Mouse (Mus musculus) lung, embryonic 16.5 days (tissue): ENCODE results near the gene Gucy1a1. TPM values are rescaled to one million over a fixed set of nuclear protein-coding genes. Genes with fewer than 3 reads are reported as not detected.
A peak's percentile ranks its signal among the peaks of the same experiment; 100 is the strongest.

Experiments
- ATAC-seq: fragments of 200-750 bp; cut with Nextera tagmentation; 2 replicates; pipeline ENCODE4 v1.8.0; 2017; ENCODE audit warnings: low read depth, mild to moderate bottlenecking, moderate library complexity
- H3K27ac ChIP-seq: fragments of 300-500 bp; sonication (generic); 2 replicates; pipeline ENCODE4 v1.5.1; 2014; ENCODE audit warnings: mild to moderate bottlenecking, control low read depth, low read length
- H3K27me3 ChIP-seq: fragments of 300-500 bp; sonication (generic); 2 replicates; pipeline ENCODE4 v1.6.1; 2014; ENCODE audit warnings: low read depth, low read length, mixed read lengths; ENCODE audit not compliant: control insufficient read depth, insufficient read depth
- H3K36me3 ChIP-seq: fragments of 300-500 bp; sonication (generic); 2 replicates; pipeline ENCODE4 v1.6.1; 2014; ENCODE audit warnings: low read length; ENCODE audit not compliant: control insufficient read depth, insufficient read depth
- H3K4me1 ChIP-seq: fragments of 300-500 bp; sonication (generic); replicated peaks from 2 replicates; pipeline ENCODE4 v1.6.1; 2014; ENCODE audit warnings: low read length, mixed read lengths; ENCODE audit not compliant: control insufficient read depth, insufficient read depth
- H3K4me2 ChIP-seq: fragments of 300-500 bp; sonication (generic); 2 replicates; pipeline ENCODE4 v1.6.1; 2014; ENCODE audit warnings: low read depth, low read length, control low read depth
- H3K4me3 ChIP-seq: fragments of 300-500 bp; sonication (generic); 2 replicates; pipeline ENCODE4 v1.5.1; 2014; ENCODE audit warnings: mild to moderate bottlenecking, low read length, control low read depth
- H3K9ac ChIP-seq: fragments of 300-500 bp; sonication (generic); 2 replicates; pipeline ENCODE4 v1.6.1; 2014; ENCODE audit warnings: low read length, control low read depth
- H3K9me3 ChIP-seq: fragments of 300-500 bp; sonication (generic); 2 replicates; pipeline ENCODE4 v1.6.1; 2016; ENCODE audit warnings: low read length; ENCODE audit not compliant: control insufficient read depth
- WGBS: fragments of 180-500 bp; shearing (Covaris S2); extraction: QIAGEN DNeasy Blood & Tissue Kit; methylation state at CpG from one replicate; pipeline ENCODE4 v1.1.7; 2014; 5-methylcytosine and 5-hydroxymethylcytosine counted together
- polyA plus RNA-seq: library from polyadenylated mRNA; unstranded; fragments of >200 nt; fragmentation: Nextera tagmentation; extraction: Ambion mirVana; gene quantifications from 2 replicates; pipeline ENCODE4 v1.2.1, GENCODE M21; 2015

The Gucy1a1 gene
- polyA plus RNA-seq, 1 experiment from 2014 or later, result 110 TPM

GRCm38 (mm10) chr3:82057201-82057600, 88.4 kb downstream of the Gucy1a1 start:
- H3K27ac ChIP-seq, result peak overlapping the region; percentile 63
- peaks cover 33% of the 10 kb centered on the region for H3K4me1 ChIP-seq
- no peak overlapping the region for H3K4me3 ChIP-seq
- no peak overlapping the region for H3K4me2 ChIP-seq
- no peaks in the 10 kb centered on the region for H3K9me3 ChIP-seq
- no peak overlapping the region for H3K9ac ChIP-seq
- WGBS, result 3% methylated on average over 5 of the region's 5 CpGs
- ATAC-seq, result peak; percentile 97
- no peaks in the 10 kb centered on the region for H3K36me3 ChIP-seq
- no peaks in the 10 kb centered on the region for H3K27me3 ChIP-seq

- peak overlapping the region; percentile 74 for H3K27ac ChIP-seq
- peak overlapping the region; percentile 8; the same call in 1 of the 2 replicates for H3K9ac ChIP-seq
- no peaks in the 10 kb centered on the region for H3K9me3 ChIP-seq
- no peak overlapping the region for H3K4me3 ChIP-seq
- 17% methylated on average over 5 of the region's 5 CpGs for WGBS
- H3K27me3 ChIP-seq, result no peaks in the 10 kb centered on the region
- peak overlapping the region; percentile 11; the same call in 1 of the 2 replicates for H3K4me2 ChIP-seq
- ATAC-seq, result 0 out of 2 replicates have a peak, but pooled peaks have one; percentile 27
- H3K36me3 ChIP-seq, result no peaks in the 10 kb centered on the region
- peaks cover 36% of the 10 kb centered on the region for H3K4me1 ChIP-seq
Measured at GRCm38 (mm10) chr3:82054283-82054974, 91.2 kb downstream of the Gucy1a1 start.

DNA sequence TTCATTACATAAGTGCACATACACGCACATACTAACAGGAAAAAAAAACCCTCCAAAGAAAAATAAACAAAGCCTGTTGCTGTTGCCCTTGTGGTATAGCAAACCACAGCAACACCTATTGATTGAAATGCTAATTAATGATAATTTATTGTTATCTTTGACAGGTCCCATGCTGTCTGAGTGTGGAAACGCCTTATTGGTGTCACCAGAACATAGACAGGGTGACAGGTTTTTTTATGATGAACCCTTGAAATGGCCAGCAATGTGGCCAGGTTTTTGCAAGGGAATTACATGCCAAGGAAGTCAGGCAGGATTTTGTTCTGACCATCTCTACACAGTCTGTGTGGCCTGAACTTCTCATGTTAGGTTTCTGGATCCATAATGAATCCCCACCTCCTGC, 93.6 kb downstream of the Gucy1a1 start:
- no peaks in the 10 kb centered on the region for H3K36me3 ChIP-seq
- no peak overlapping the region for H3K4me3 ChIP-seq
- no peaks in the 10 kb centered on the region for H3K9me3 ChIP-seq
- no peak overlapping the region for H3K4me2 ChIP-seq
- no peak for ATAC-seq
- no peak overlapping the region for H3K9ac ChIP-seq
- 41% methylated on average over 2 of the region's 2 CpGs for WGBS
- H3K27ac ChIP-seq, result peak overlapping the region; percentile 66
- peaks cover 44% of the 10 kb centered on the region for H3K4me1 ChIP-seq
- H3K27me3 ChIP-seq, result no peaks in the 10 kb centered on the region

- Histone ChIP-seq H3K36me3 (no peaks in the 10 kb centered on the region), H3K9me3 (no peaks in the 10 kb centered on the region), H3K9ac (no peak overlapping the region), H3K27ac (peak overlapping the region; percentile 66), H3K4me1 (peaks cover 44% of the 10 kb centered on the region), H3K4me2 (no peak overlapping the region), H3K4me3 (no peak overlapping the region), H3K27me3 (no peaks in the 10 kb centered on the region)
- ATAC-seq, result peak; percentile 75
Measured at GRCm38 (mm10) chr3:82051468-82051867, 94.1 kb downstream of the Gucy1a1 start.

DNA sequence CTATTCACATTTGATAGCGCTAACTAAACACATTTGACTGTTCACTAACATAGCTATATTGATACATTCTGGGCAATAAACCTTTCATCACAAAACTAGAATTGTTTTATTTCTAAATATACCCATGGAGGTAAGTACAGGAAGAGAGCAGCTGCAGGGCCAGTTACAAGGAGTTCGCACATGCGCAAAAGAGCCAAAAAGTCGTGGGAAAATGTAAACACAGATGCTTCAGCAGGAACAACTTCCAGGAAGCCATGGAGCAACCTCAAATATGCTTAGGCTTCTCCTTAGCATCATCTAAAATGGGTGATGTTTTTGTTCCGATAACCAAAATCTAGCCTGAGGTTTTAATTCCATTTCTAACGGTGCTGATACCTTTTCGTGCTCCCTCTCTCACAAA, 96.9 kb downstream of the Gucy1a1 start:
- no peaks in the 10 kb centered on the region for H3K9me3 ChIP-seq
- H3K9ac ChIP-seq, result no peak overlapping the region
- H3K4me1 ChIP-seq, result peaks cover 44% of the 10 kb centered on the region
- peak overlapping the region; percentile 63 for H3K27ac ChIP-seq
- WGBS, result 27% methylated on average over 7 of the region's 7 CpGs
- no peak overlapping the region for H3K4me3 ChIP-seq
- peak overlapping the region; percentile 39 for H3K4me2 ChIP-seq
- H3K27me3 ChIP-seq, result no peaks in the 10 kb centered on the region
- no peaks in the 10 kb centered on the region for H3K36me3 ChIP-seq
- ATAC-seq, result no peak

DNA sequence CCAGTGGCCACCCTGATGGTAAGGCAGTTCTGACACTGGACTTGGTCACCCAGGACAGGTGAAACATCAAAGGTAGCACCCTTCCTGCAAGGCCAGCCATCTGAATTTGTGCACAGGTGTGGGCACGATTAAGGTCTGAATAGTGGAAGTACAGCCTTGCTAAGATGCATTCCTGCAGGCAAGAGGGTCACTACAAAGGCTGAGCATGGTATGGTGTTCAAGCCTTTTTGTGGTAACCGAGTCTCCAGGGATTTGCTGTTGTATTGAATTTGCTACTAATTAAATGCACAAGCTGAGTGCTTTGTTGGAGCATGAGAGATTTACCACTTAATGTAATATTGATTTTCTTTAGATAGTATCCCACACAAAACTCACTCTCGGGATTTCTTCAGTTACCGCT, 97.5 kb downstream of the Gucy1a1 start:
- Histone ChIP-seq H3K4me2 (no peak overlapping the region), H3K27ac (no peak overlapping the region), H3K9ac (no peak overlapping the region), H3K4me3 (no peak overlapping the region), H3K36me3 (no peaks in the 10 kb centered on the region), H3K4me1 (peaks cover 48% of the 10 kb centered on the region), H3K9me3 (no peaks in the 10 kb centered on the region), H3K27me3 (no peaks in the 10 kb centered on the region)
- no peak for ATAC-seq
- WGBS, result 75% methylated on average over 4 of the region's 4 CpGs

- Histone ChIP-seq H3K9me3 (no peaks in the 10 kb centered on the region), H3K4me1 (peaks cover 46% of the 10 kb centered on the region), H3K36me3 (no peaks in the 10 kb centered on the region), H3K4me3 (no peak overlapping the region), H3K9ac (no peak overlapping the region), H3K27me3 (no peaks in the 10 kb centered on the region), H3K4me2 (no peak overlapping the region), H3K27ac (no peak overlapping the region)
- ATAC-seq, result no peak
- 26% methylated on average over 8 of the region's 8 CpGs for WGBS
Measured at GRCm38 (mm10) chr3:82047100-82047753, 98.4 kb downstream of the Gucy1a1 start.

DNA sequence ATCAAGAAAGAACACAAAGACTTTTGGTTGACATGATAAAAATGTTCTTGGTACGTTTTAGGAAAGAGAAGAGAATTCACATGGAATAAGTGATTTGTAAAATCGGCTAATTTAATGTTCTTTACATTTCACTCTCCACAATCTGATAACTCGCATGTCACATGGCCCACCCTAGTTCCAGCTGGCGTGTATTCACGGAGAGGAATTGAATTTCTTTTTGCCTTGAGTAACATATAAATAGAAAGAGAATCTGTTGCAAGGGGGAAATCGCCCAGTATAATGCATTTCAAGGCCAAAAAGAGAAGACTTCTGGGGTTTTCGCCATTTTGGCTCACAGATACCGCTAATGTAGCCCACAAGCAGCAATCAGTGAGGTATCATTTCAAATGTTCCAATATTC, 99.5 kb downstream of the Gucy1a1 start:
- WGBS, result 64% methylated on average over 8 of the region's 8 CpGs
- Histone ChIP-seq H3K27me3 (no peaks in the 10 kb centered on the region), H3K36me3 (no peaks in the 10 kb centered on the region), H3K9ac (peak overlapping the region; percentile 15; the same call in 1 of the 2 replicates), H3K9me3 (no peaks in the 10 kb centered on the region), H3K4me3 (no peak overlapping the region), H3K27ac (peak overlapping the region; percentile 70; the same call in 1 of the 2 replicates), H3K4me2 (no peak overlapping the region), H3K4me1 (peaks cover 37% of the 10 kb centered on the region)
- no peak for ATAC-seq

DNA sequence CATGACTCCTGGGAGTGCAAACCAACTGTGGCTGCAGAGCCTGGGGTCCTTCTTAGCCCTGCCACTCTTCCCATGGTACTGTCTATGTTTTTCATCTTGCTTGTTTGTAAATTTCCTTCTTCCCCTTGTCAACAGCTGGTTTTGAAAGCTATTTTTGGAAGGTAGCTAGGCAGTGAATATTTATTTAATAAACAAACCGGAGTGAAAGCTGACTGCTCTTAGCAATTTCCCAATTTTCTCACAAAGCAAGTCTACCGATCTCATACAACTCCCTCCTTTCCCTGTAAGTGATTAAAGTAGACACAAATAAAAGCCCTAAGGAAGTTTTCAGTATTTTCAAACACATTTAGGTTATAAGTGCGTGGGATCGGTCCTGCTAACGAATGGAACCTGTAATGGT, 100.7 kb downstream of the Gucy1a1 start:
- peaks cover 34% of the 10 kb centered on the region for H3K4me1 ChIP-seq
- no peak overlapping the region for H3K4me3 ChIP-seq
- no peak overlapping the region for H3K4me2 ChIP-seq
- peaks cover under 1% of the 10 kb centered on the region; the same call in 1 of the 2 replicates for H3K36me3 ChIP-seq
- peak overlapping the region; percentile 66 for H3K27ac ChIP-seq
- 0 out of 2 replicates have a peak overlapping the region, but pooled peaks have one; percentile 34 for H3K9ac ChIP-seq
- H3K9me3 ChIP-seq, result no peaks in the 10 kb centered on the region
- 51% methylated on average over 5 of the region's 5 CpGs for WGBS
- no peaks in the 10 kb centered on the region for H3K27me3 ChIP-seq
- peak; percentile 43; the same call in 1 of the 2 replicates for ATAC-seq
